Mouse (Mus musculus) mouse embryonic stem cell (cell line): ENCODE data around the gene Habp4.

Source experiments
- in situ Hi-C, 2 experiments: fragments of 300-500 bp; cut with MboI; formaldehyde crosslinking; loops; 1 replicate in 1 of 2; 3 replicates in 1 of 2; pipeline ENCODE4 v1.14.3; 2019 to 2020; ENCODE audit warnings: low sequenced_read_pairs in 2 of 2, low pct_unique_long_range_greater_than_20kb in 1 of 2, mixed read lengths in 1 of 2; ENCODE audit not compliant: unreplicated experiment in 1 of 2

The Habp4 gene

GRCm38 (mm10) chr13:64161548-64161915 lies at the start of gene Habp4:
Gene Habp4, plus strand, starts transcription at chr13:64161824.
- in situ Hi-C loops: loop anchor here in 1 of 2 experiments (10.0 kb wide), 1 partner anchor 153 kb away; the partner anchor contains the start of gene Aaed1

- in situ Hi-C loops: no loop called here
Measured at GRCm38 (mm10) chr13:64117442-64117841, 44.2 kb upstream of the Habp4 start.

GRCm38 (mm10) chr13:64120760-64121159 lies 40.9 kb upstream of the Habp4 start:
- in situ Hi-C loops: no loop called here

- in situ Hi-C loops: no loop called here
Measured at GRCm38 (mm10) chr13:64123491-64124188, 38.0 kb upstream of the Habp4 start.

GRCm38 (mm10) chr13:64124886-64125285 lies 36.7 kb upstream of the Habp4 start:
- in situ Hi-C loops: no loop called here

GRCm38 (mm10) chr13:64126316-64126715 lies 35.3 kb upstream of the Habp4 start:
- in situ Hi-C loops: no loop called here

GRCm38 (mm10) chr13:64128858-64129615 lies 32.6 kb upstream of the Habp4 start, which contains the start of gene Slc35d2:
Gene Slc35d2, minus strand, starts transcription at chr13:64129368.
- in situ Hi-C loops: no loop called here

GRCm38 (mm10) chr13:64129616-64130375 lies 31.8 kb upstream of the Habp4 start:
- in situ Hi-C loops: no loop called here

GRCm38 (mm10) chr13:64150121-64150520 lies 11.5 kb upstream of the Habp4 start:
- in situ Hi-C loops: no loop called here

- in situ Hi-C loops: no loop called here
Measured at GRCm38 (mm10) chr13:64152241-64152669, 9.4 kb upstream of the Habp4 start.

- in situ Hi-C loops: no loop called here
Measured at GRCm38 (mm10) chr13:64152671-64153082, 8.9 kb upstream of the Habp4 start.

GRCm38 (mm10) chr13:64153083-64153682 lies 8.4 kb upstream of the Habp4 start, which contains the start of gene Zfp367:
Gene Zfp367, minus strand, starts transcription at chr13:64153202.
- in situ Hi-C loops: no loop called here

- in situ Hi-C loops: no loop called here
Measured at GRCm38 (mm10) chr13:64153751-64154267, 7.8 kb upstream of the Habp4 start.

GRCm38 (mm10) chr13:64154651-64155050 lies 7.0 kb upstream of the Habp4 start:
- in situ Hi-C loops: no loop called here

- in situ Hi-C loops: no loop called here
Measured at GRCm38 (mm10) chr13:64155171-64155571, 6.5 kb upstream of the Habp4 start.

GRCm38 (mm10) chr13:64156966-64157365 lies 4.7 kb upstream of the Habp4 start:
- in situ Hi-C loops: no loop called here

- in situ Hi-C loops: loop anchor here in 1 of 2 experiments (10.0 kb wide), 1 partner anchor 153 kb away; the partner anchor contains the start of gene Aaed1
Measured at GRCm38 (mm10) chr13:64161916-64162611, 440 bp downstream of the Habp4 start.

- in situ Hi-C loops: loop anchor here in 1 of 2 experiments (10.0 kb wide), 1 partner anchor 152 kb away; the partner anchor contains the start of gene Aaed1
Measured at GRCm38 (mm10) chr13:64162626-64163025, 1.0 kb downstream of the Habp4 start.
